Mouse (Mus musculus) adipocyte (in vitro differentiated cells): ENCODE measurements around the gene Rpusd3.

Experiments
- DNase-seq: peaks from one replicate; pipeline ENCODE4 v3.0.0-alpha.2; 2016; ENCODE audit warnings: low spot score

Gene Rpusd3

GRCm38 (mm10) chr6:113429965-113430364, 10.8 kb upstream of the Rpusd3 start:
- DNase-seq, result peak; percentile 28

GRCm38 (mm10) chr6:113428006-113428405, 8.9 kb upstream of the Rpusd3 start:
- DNase-seq, result peak; percentile 38

- DNase-seq, result peak; percentile 86
These were observed 8.3 kb upstream of the Rpusd3 start for GRCm38 (mm10) chr6:113427397-113427796.

GRCm38 (mm10) chr6:113426696-113427095, 7.6 kb upstream of the Rpusd3 start:
- peak; percentile 79 for DNase-seq

- no peak for DNase-seq
These were observed 5.0 kb upstream of the Rpusd3 start for GRCm38 (mm10) chr6:113424187-113424586.

- DNase-seq, result no peak
These were observed 3.9 kb upstream of the Rpusd3 start for GRCm38 (mm10) chr6:113423000-113423399.

GRCm38 (mm10) chr6:113418441-113419198, 520 bp downstream of the Rpusd3 start:
- DNase-seq, result peak; percentile 32

- peak; percentile 52 for DNase-seq
These were observed 2.7 kb downstream of the Rpusd3 start for GRCm38 (mm10) chr6:113416416-113416815.

GRCm38 (mm10) chr6:113410001-113410400, 9.1 kb downstream of the Rpusd3 start:
- DNase-seq, result no peak

- DNase-seq, result no peak
These were observed 12.5 kb downstream of the Rpusd3 start for GRCm38 (mm10) chr6:113406683-113407082.

GRCm38 (mm10) chr6:113405483-113405882, 13.7 kb downstream of the Rpusd3 start:
- DNase-seq, result no peak

GRCm38 (mm10) chr6:113404649-113405448, 14.3 kb downstream of the Rpusd3 start:
- DNase-seq, result no peak

- no peak for DNase-seq
These were observed 17.0 kb downstream of the Rpusd3 start for GRCm38 (mm10) chr6:113402094-113402493.

- no peak for DNase-seq
These were observed 22.7 kb downstream of the Rpusd3 start for GRCm38 (mm10) chr6:113396270-113397030.

GRCm38 (mm10) chr6:113395501-113395900, 23.6 kb downstream of the Rpusd3 start:
- DNase-seq, result no peak

GRCm38 (mm10) chr6:113394811-113395210, 24.3 kb downstream of the Rpusd3 start:
- no peak for DNase-seq

- no peak for DNase-seq
These were observed 25.2 kb downstream of the Rpusd3 start for GRCm38 (mm10) chr6:113393951-113394350.

- no peak for DNase-seq
These were observed 26.6 kb downstream of the Rpusd3 start for GRCm38 (mm10) chr6:113392387-113393071.

GRCm38 (mm10) chr6:113392015-113392386, 27.1 kb downstream of the Rpusd3 start:
- DNase-seq, result no peak

- peak; percentile 21 for DNase-seq
These were observed 28.4 kb downstream of the Rpusd3 start for GRCm38 (mm10) chr6:113390715-113391114.

GRCm38 (mm10) chr6:113388960-113389359, 30.2 kb downstream of the Rpusd3 start, which contains the start of gene Ttll3:
Ttll3 (plus strand) TSS chr6:113389260.
- no peak for DNase-seq

GRCm38 (mm10) chr6:113386025-113386424, 33.1 kb downstream of the Rpusd3 start:
- DNase-seq, result no peak
